Mouse (Mus musculus) brain, embryonic 14.5 days (tissue): Measurements from ENCODE around the gene Atf6.

ENCODE experiments used
- CTCF ChIP-seq: fragments of 200-500 bp; IDR thresholded peaks from 2 replicates; pipeline ENCODE4 v1.5.1; 2012; ENCODE audit warnings: inconsistent platforms, mild to moderate bottlenecking, moderate library complexity, borderline replicate concordance; ENCODE audit not compliant: insufficient read depth, insufficient read length; ENCODE audit errors: extremely low read depth
- POLR2A ChIP-seq: fragments of 200-500 bp; IDR thresholded peaks from 2 replicates; pipeline ENCODE4 v1.6.1; 2012; ENCODE audit warnings: mild to moderate bottlenecking, inconsistent platforms, borderline replicate concordance; ENCODE audit not compliant: poor library complexity, insufficient read depth, insufficient read length, severe bottlenecking; ENCODE audit errors: extremely low read depth

- no peak for TF ChIP-seq CTCF
- no peak for TF ChIP-seq POLR2A
Observed at GRCm38 (mm10) chr1:170791001-170791400, 76.6 kb downstream of the Atf6 start.
